Mouse (Mus musculus): ENCODE measurements around the gene B3glct. TPM values are rescaled to one million over a fixed set of nuclear protein-coding genes. Genes with fewer than 3 reads are reported as not detected.

Gene B3glct
- polyA plus RNA-seq, 1 experiment from 2014 or later: 13.8 TPM

GRCm38 (mm10) chr5:149731776-149732175, 53.7 kb downstream of the B3glct start:
- no peak overlapping the region for H3K27ac ChIP-seq (ENCODE audit: low read depth, low read length)
- no peak overlapping the region for H3K9ac ChIP-seq (ENCODE audit: low read depth, low read length)
- no peaks in the 10 kb centered on the region for H3K4me1 ChIP-seq (ENCODE audit: control insufficient read depth, insufficient read depth, low read depth, low read length)
- no peak for ATAC-seq
- no peaks in the 10 kb centered on the region for H3K27me3 ChIP-seq (replicated peaks; ENCODE audit: control insufficient read depth, insufficient read depth, low read length)
- no peak overlapping the region for H3K4me3 ChIP-seq (ENCODE audit: low read length)
- H3K36me3 ChIP-seq (ENCODE audit: control insufficient read depth, insufficient read depth, low read length): peaks cover 3% of the 10 kb centered on the region; the same call in 1 of the 2 replicates
- no peak overlapping the region for H3K4me2 ChIP-seq (ENCODE audit: low read length)
- H3K9me3 ChIP-seq (ENCODE audit: control insufficient read depth, low read length): peaks cover 5% of the 10 kb centered on the region; the same call in 1 of the 2 replicates
- 89% methylated on average over 8 of the region's 8 CpGs for WGBS

GRCm38 (mm10) chr5:149737210-149737609, 59.2 kb downstream of the B3glct start:
- Histone ChIP-seq H3K9ac (ENCODE audit: low read depth, low read length) (no peak overlapping the region), H3K27ac (ENCODE audit: low read depth, low read length) (no peak overlapping the region), H3K36me3 (ENCODE audit: control insufficient read depth, insufficient read depth, low read length) (peaks cover 10% of the 10 kb centered on the region), H3K4me1 (ENCODE audit: control insufficient read depth, insufficient read depth, low read depth, low read length) (no peaks in the 10 kb centered on the region), H3K4me2 (ENCODE audit: low read length) (no peak overlapping the region), H3K4me3 (ENCODE audit: low read length) (no peak overlapping the region), H3K27me3 (replicated peaks; ENCODE audit: control insufficient read depth, insufficient read depth, low read length) (no peaks in the 10 kb centered on the region), H3K9me3 (ENCODE audit: control insufficient read depth, low read length) (peaks cover 7% of the 10 kb centered on the region; the same call in 1 of the 2 replicates)
- no peak for ATAC-seq
- WGBS: 100% methylated on average over 1 of the region's 1 CpGs

GRCm38 (mm10) chr5:149740145-149740544, 62.1 kb downstream of the B3glct start:
- no peak for ATAC-seq
- no peak overlapping the region for H3K9ac ChIP-seq (ENCODE audit: low read depth, low read length)
- H3K4me1 ChIP-seq (ENCODE audit: control insufficient read depth, insufficient read depth, low read depth, low read length): no peaks in the 10 kb centered on the region
- H3K27me3 ChIP-seq (replicated peaks; ENCODE audit: control insufficient read depth, insufficient read depth, low read length): no peaks in the 10 kb centered on the region
- no peak overlapping the region for H3K4me3 ChIP-seq (ENCODE audit: low read length)
- 0 out of 2 replicates have a peak, but pooled peaks cover 2% of the 10 kb centered on the region for H3K9me3 ChIP-seq (ENCODE audit: control insufficient read depth, low read length)
- 97% methylated on average over 7 of the region's 7 CpGs for WGBS
- no peak overlapping the region for H3K4me2 ChIP-seq (ENCODE audit: low read length)
- H3K27ac ChIP-seq (ENCODE audit: low read depth, low read length): no peak overlapping the region
- H3K36me3 ChIP-seq (ENCODE audit: control insufficient read depth, insufficient read depth, low read length): peaks cover 6% of the 10 kb centered on the region

- no peaks in the 10 kb centered on the region for H3K4me1 ChIP-seq (ENCODE audit: control insufficient read depth, insufficient read depth, low read depth, low read length)
- H3K4me3 ChIP-seq (ENCODE audit: low read length): no peak overlapping the region
- no peak overlapping the region for H3K9ac ChIP-seq (ENCODE audit: low read depth, low read length)
- peaks cover 6% of the 10 kb centered on the region for H3K36me3 ChIP-seq (ENCODE audit: control insufficient read depth, insufficient read depth, low read length)
- no peaks in the 10 kb centered on the region for H3K27me3 ChIP-seq (replicated peaks; ENCODE audit: control insufficient read depth, insufficient read depth, low read length)
- H3K9me3 ChIP-seq (ENCODE audit: control insufficient read depth, low read length): 0 out of 2 replicates have a peak, but pooled peaks cover 2% of the 10 kb centered on the region
- H3K27ac ChIP-seq (ENCODE audit: low read depth, low read length): no peak overlapping the region
- no peak overlapping the region for H3K4me2 ChIP-seq (ENCODE audit: low read length)
- no peak for ATAC-seq
- WGBS: 78% methylated on average over 3 of the region's 3 CpGs
Measured at GRCm38 (mm10) chr5:149740703-149741102, 62.7 kb downstream of the B3glct start.

- Histone ChIP-seq H3K27me3 (replicated peaks; ENCODE audit: control insufficient read depth, insufficient read depth, low read length) (no peaks in the 10 kb centered on the region), H3K9ac (ENCODE audit: low read depth, low read length) (no peak overlapping the region), H3K4me2 (ENCODE audit: low read length) (no peak overlapping the region), H3K9me3 (ENCODE audit: control insufficient read depth, low read length) (0 out of 2 replicates have a peak, but pooled peaks cover 2% of the 10 kb centered on the region), H3K36me3 (ENCODE audit: control insufficient read depth, insufficient read depth, low read length) (peaks cover 6% of the 10 kb centered on the region), H3K4me1 (ENCODE audit: control insufficient read depth, insufficient read depth, low read depth, low read length) (no peaks in the 10 kb centered on the region), H3K4me3 (ENCODE audit: low read length) (no peak overlapping the region), H3K27ac (ENCODE audit: low read depth, low read length) (no peak overlapping the region)
- whole genome bisulfite sequencing: 90% methylated on average over 9 of the region's 9 CpGs
- no peak for ATAC-seq
Measured at GRCm38 (mm10) chr5:149742286-149742685, 64.3 kb downstream of the B3glct start.

GRCm38 (mm10) chr5:149745079-149745478, 67.0 kb downstream of the B3glct start:
- ATAC-seq: no peak
- H3K9me3 ChIP-seq (ENCODE audit: control insufficient read depth, low read length): 0 out of 2 replicates have a peak, but pooled peaks cover 2% of the 10 kb centered on the region
- no peak overlapping the region for H3K27ac ChIP-seq (ENCODE audit: low read depth, low read length)
- H3K4me1 ChIP-seq (ENCODE audit: control insufficient read depth, insufficient read depth, low read depth, low read length): no peaks in the 10 kb centered on the region
- 94% methylated on average over 9 of the region's 9 CpGs for WGBS
- H3K4me3 ChIP-seq (ENCODE audit: low read length): no peak overlapping the region
- H3K4me2 ChIP-seq (ENCODE audit: low read length): no peak overlapping the region
- H3K27me3 ChIP-seq (replicated peaks; ENCODE audit: control insufficient read depth, insufficient read depth, low read length): no peaks in the 10 kb centered on the region
- no peak overlapping the region for H3K9ac ChIP-seq (ENCODE audit: low read depth, low read length)
- peaks cover 2% of the 10 kb centered on the region; the same call in 1 of the 2 replicates for H3K36me3 ChIP-seq (ENCODE audit: control insufficient read depth, insufficient read depth, low read length)

- H3K36me3 ChIP-seq (ENCODE audit: control insufficient read depth, insufficient read depth, low read length): no peaks in the 10 kb centered on the region
- no peaks in the 10 kb centered on the region for H3K9me3 ChIP-seq (ENCODE audit: control insufficient read depth, low read length)
- no peak overlapping the region for H3K9ac ChIP-seq (ENCODE audit: low read depth, low read length)
- no peak overlapping the region for H3K4me2 ChIP-seq (ENCODE audit: low read length)
- H3K4me1 ChIP-seq (ENCODE audit: control insufficient read depth, insufficient read depth, low read depth, low read length): no peaks in the 10 kb centered on the region
- no peak overlapping the region for H3K27ac ChIP-seq (ENCODE audit: low read depth, low read length)
- ATAC-seq: no peak
- no peak overlapping the region for H3K4me3 ChIP-seq (ENCODE audit: low read length)
- 81% methylated on average over 27 of the region's 27 CpGs for WGBS
- no peaks in the 10 kb centered on the region for H3K27me3 ChIP-seq (replicated peaks; ENCODE audit: control insufficient read depth, insufficient read depth, low read length)
Measured at GRCm38 (mm10) chr5:149748640-149749580, 70.9 kb downstream of the B3glct start.

- 46% methylated on average over 5 of the region's 5 CpGs for WGBS
- no peak overlapping the region for H3K4me3 ChIP-seq (ENCODE audit: low read length)
- no peaks in the 10 kb centered on the region for H3K27me3 ChIP-seq (replicated peaks; ENCODE audit: control insufficient read depth, insufficient read depth, low read length)
- no peak overlapping the region for H3K4me2 ChIP-seq (ENCODE audit: low read length)
- H3K27ac ChIP-seq (ENCODE audit: low read depth, low read length): no peak overlapping the region
- ATAC-seq: no peak
- H3K36me3 ChIP-seq (ENCODE audit: control insufficient read depth, insufficient read depth, low read length): no peaks in the 10 kb centered on the region
- H3K9me3 ChIP-seq (ENCODE audit: control insufficient read depth, low read length): no peaks in the 10 kb centered on the region
- no peaks in the 10 kb centered on the region for H3K4me1 ChIP-seq (ENCODE audit: control insufficient read depth, insufficient read depth, low read depth, low read length)
- H3K9ac ChIP-seq (ENCODE audit: low read depth, low read length): no peak overlapping the region
Measured at GRCm38 (mm10) chr5:149751861-149752260, 73.8 kb downstream of the B3glct start.

- no peak for ATAC-seq
- 91% methylated on average over 3 of the region's 3 CpGs for WGBS
- Histone ChIP-seq H3K4me1 (ENCODE audit: control insufficient read depth, insufficient read depth, low read depth, low read length) (no peaks in the 10 kb centered on the region), H3K27me3 (replicated peaks; ENCODE audit: control insufficient read depth, insufficient read depth, low read length) (no peaks in the 10 kb centered on the region), H3K9ac (ENCODE audit: low read depth, low read length) (no peak overlapping the region), H3K27ac (ENCODE audit: low read depth, low read length) (no peak overlapping the region), H3K9me3 (ENCODE audit: control insufficient read depth, low read length) (peaks cover under 1% of the 10 kb centered on the region; the same call in 1 of the 2 replicates), H3K36me3 (ENCODE audit: control insufficient read depth, insufficient read depth, low read length) (no peaks in the 10 kb centered on the region), H3K4me2 (ENCODE audit: low read length) (no peak overlapping the region), H3K4me3 (ENCODE audit: low read length) (no peak overlapping the region)
Measured at GRCm38 (mm10) chr5:149753073-149753472, 75.0 kb downstream of the B3glct start.

Data from hindbrain, embryonic 16.5 days (tissue).